Mouse (Mus musculus): ENCODE measurements around the gene Helq.

DNA sequence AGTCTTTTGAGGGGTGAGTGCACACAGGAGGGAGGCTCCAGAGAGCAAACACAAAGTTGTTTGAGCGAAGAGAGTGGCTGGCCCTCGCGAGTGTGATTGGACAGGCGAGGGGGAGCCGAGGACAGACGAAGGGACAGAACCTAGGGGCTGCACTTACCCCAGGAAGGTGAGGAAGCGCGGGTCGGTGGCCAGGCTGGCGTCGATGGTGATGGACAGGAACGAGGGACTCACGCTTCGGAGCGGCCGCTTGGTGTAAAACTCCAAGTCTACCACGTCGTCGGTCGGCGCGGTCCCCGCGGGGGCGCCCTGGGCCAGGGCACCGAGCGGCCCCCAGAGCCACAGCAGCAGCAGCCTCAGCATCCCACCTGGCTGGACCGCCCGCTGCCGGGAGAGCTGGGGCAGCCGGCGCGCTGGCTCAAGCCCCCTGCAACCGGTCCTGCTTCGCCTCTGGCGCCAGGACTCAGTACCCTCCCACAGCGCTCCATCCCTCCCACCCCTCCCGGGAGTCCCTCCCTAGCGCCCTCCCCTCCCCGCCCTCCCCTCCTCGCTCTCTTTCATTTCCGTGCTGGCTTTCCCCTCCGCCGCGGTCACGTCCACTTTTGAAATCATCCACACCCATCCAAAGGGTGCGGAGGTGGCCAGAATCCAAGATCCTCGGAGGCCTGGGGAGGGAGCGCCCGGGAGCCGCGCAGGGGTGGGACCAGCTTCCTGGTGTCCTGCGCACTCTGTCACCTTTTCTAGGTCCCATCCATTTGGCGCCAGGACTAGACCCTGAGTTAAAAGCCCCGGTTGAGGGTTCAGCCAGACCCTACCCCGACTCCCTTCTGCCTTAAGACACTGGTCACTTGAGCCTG lies 78.9 kb downstream of the Helq start, which contains the start of gene Hpse:
- TF ChIP-seq MAX (IDR thresholded peaks at IDR 0.05; ENCODE audit: low read depth) (no peak), REST (IDR thresholded peaks at IDR 0.05; ENCODE audit: insufficient read depth, insufficient read length) (no peak), POLR2A (IDR thresholded peaks at IDR 0.05; ENCODE audit: insufficient read length, low read depth) (no peak), TCF12 (IDR thresholded peaks at IDR 0.05; ENCODE audit: insufficient read depth, poor library complexity, severe bottlenecking) (no peak), E2F4 (IDR thresholded peaks at IDR 0.05; ENCODE audit: insufficient read depth) (no peak), MYOD1 (IDR thresholded peaks at IDR 0.05; ENCODE audit: control insufficient read depth in 1 of 3, insufficient read length in 2 of 3, low read depth in 2 of 3) (no peak), USF1 (IDR thresholded peaks at IDR 0.05; ENCODE audit: low read depth) (no peak), POLR2AphosphoS2 (IDR thresholded peaks at IDR 0.05; ENCODE audit: insufficient read length, low read depth) (no peak)

Measured in myocyte (in vitro differentiated cells).